Mouse (Mus musculus) bone marrow, adult 2 months (tissue): ENCODE data around the gene Cacna2d3.

Experiments
- CTCF ChIP-seq: fragments of 200-500 bp; IDR thresholded peaks from 2 replicates; pipeline ENCODE4 v1.5.1; 2011; ENCODE audit warnings: low read length, control low read depth; ENCODE audit not compliant: control insufficient read depth, insufficient read depth
- POLR2A ChIP-seq: fragments of 200-500 bp; IDR thresholded peaks from 2 replicates; pipeline ENCODE4 v1.6.1; 2011; ENCODE audit warnings: low read depth, mild to moderate bottlenecking, control low read depth, low read length, borderline replicate concordance; ENCODE audit not compliant: control insufficient read depth

DNA sequence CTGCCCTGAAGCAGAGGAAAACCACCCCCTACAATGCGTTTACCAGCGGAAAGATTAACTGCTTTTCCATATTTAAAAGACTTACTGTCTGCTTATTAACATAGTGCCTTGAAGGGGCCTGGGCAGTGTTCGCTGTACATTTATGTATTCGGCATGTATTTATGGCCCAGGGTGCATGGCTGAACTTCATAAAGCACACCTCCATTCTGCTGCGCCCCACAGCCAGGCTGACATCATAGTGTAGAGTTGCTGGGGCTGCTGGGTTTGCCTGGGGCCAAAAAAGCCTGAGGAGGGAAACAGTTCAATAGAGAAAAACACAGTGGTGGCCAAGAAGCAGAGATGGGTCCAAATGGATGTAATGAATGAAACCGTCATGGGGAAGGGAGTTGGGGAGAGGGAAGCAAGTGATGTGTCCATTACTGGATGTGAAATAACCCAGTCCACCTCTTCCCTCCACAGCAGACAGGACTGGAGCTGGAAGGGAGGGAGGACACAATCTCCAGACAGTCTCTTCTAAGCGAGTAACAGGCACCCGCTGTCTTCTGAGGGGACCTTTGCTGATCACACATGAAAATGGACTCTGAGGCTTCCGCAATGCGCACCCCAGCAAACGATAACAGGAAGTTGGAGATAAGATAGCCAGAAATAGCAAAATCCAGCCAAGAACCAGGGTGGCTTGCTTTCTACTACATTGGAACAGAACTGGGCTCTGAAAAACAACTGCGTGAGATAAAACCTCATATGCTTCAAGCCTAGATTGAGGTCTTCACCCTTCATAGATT, 798.3 kb downstream of the Cacna2d3 start:
- TF ChIP-seq CTCF (no peak), POLR2A (no peak)
